Mouse (Mus musculus) cerebellum, adult 11 months (tissue): ENCODE measurements at regions not wholly inside any gene's neighbourhood (a gene's known extent, or its start where the extent isn't known, plus 50 kb on each side); places are given as distances from the start of the nearest gene placed in this dataset.
A peak's percentile ranks its signal among the peaks of the same experiment; 100 is the strongest.

ENCODE experiments used
- DNase-seq: peaks from one replicate; pipeline ENCODE4 v3.0.0; 2022

DNA sequence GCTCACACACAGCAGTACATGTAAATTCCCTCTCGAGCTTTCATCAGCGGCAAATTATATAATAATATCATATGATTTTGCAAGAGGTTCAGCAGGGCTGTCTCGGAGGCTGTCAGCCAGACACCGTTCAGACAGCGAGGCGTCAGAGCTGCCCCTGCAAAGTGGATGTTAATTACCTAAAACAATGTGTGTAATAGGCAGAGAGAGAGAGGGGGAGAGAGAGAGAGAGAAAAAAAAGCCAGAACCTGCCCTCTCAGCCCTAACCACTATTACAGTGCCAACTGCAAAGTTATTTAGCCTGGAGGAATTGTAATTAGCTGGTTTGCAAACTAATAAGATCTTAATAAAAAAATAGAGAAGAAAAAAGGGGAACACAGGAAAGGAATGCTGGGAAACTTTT lies 225.1 kb upstream of the Msx2 start:
- no peak for DNase-seq

DNA sequence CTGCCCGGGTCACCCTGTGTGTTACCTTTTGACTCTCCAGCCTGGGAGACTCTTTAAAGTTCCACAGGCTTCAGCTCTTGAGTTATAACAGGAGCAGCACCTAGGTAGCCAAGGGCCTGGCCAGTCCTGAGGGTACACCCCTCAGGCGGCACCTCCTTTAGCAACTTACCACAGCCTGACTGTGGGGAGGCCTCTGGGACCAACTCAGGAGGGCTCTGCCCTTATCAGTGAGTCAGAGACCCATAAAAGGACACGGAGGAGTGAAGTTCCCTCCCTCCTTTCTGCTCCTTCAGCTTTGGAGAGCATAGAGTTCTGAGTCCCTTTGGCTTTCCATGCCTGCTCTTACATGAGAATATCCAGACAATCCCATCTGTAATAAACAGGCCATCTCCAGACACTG lies 222.5 kb upstream of the Msx2 start:
- no peak for DNase-seq

DNA sequence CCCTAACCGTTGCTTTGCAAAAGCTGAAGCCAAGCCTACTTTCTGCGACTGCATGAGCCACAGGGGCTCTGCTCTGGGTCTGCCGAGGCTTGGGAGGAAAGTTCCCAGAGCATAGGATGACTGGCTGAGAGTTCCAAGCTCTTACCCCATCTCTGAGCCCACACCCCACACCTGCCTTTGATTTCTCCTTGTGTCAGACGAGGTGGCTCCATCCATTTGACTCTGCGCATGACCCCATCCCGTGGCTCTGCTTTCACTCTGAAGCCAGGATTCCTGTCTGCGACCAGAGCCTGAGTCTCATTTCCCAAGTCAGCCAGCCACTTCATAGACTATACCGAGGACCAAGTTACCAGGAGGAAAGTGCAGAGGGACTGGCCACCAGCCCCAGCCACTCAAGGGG lies 216.1 kb upstream of the Msx2 start:
- no peak for DNase-seq

DNA sequence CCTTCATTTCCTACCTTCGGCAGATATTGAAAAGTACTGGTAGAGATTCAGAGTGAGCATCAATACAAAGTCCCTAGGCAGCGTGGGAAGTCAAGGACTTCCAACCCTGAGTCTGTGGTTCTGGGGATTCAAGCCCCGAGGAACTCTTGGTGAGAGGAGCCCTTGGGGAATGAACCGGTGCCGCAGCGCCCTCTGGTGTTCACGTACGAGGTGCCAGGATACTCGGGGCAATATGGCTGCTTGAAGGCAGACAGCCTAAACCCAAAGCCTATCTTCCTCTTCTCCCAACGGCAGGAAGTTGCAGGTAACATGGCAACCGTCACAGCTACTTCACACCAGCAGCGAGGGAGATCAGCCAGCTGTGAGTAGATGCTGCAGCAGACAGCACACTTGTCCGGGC lies 215.6 kb upstream of the Msx2 start:
- DNase-seq, result peak; percentile 16

DNA sequence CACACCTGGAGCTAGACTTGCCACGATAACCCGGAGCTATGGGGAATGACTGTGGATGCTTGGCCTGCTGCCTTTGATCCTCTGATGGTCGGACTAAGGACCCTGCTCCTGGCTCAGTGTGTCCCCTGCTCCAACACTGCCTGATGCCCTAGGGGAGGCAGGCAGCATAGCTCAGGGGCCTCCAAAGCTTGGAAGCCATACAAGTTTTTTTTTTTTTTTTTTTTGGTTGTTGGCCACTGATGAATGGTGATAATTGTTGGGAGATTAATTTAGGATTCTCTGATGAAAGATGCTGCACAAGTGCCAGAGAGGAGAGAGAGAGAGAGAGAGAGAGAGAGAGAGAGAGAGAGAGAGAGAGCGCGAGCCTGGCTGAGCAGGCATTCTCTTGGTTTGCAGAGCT lies 211.6 kb upstream of the Msx2 start:
- DNase-seq, result no peak

DNA sequence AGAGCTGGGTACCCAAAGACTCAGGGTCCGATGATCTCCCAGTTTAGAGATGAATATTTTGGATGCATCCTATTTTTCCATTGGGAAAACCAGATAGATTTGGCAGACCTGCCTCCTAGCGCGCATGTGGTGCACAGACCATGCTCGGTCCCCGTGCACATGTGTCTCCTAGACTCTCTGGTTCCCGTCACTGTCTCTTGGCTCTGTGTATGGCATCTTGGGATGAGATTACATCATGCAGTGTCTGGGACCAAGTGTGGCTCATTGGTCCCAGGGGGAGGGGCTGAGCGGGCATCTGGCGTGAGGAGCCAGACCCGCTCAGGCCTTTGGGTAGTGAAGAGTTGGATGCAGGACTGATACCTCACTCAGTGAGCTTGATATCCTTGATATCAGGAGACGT lies 204.3 kb upstream of the Msx2 start:
- DNase-seq, result no peak

DNA sequence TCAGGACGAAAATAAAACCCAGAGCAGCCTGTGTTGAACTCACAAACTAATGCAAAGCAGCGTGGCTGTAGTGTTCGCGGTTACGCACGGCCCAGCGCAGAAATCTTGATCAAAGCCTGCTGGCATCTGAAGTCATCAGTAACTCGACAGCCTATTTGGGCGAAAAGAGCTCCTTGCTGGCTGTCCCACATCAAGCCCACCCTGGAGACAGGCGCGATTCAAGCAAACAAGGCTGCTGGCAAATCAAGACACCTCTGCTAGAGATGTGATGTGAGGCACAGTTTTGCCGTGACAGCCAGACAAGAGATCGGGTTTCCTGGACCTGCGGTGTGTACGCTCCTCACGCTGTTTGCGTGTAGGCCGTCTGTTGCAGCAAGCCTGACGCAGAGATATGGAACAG lies 197.5 kb upstream of the Msx2 start:
- DNase-seq, result no peak

DNA sequence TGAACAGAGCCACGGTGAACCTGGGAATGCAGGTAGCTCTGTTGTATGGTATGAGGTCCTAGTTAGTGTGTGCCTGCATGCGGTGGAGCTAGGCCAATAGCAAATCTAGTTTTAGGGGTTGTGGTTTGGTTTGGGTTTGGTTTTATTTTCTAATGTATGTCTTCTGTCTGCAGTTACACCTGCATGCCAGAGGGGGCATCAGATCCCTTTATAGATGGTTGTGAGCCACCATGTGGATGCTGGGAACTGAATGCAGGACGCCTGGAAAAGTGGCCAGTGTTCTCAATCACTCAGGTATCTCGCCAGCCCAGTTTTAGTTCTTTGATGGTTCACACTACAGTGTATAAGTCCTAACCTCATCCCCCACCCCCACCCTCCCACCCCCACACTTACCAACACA lies 194.6 kb upstream of the Msx2 start:
- DNase-seq, result no peak

DNA sequence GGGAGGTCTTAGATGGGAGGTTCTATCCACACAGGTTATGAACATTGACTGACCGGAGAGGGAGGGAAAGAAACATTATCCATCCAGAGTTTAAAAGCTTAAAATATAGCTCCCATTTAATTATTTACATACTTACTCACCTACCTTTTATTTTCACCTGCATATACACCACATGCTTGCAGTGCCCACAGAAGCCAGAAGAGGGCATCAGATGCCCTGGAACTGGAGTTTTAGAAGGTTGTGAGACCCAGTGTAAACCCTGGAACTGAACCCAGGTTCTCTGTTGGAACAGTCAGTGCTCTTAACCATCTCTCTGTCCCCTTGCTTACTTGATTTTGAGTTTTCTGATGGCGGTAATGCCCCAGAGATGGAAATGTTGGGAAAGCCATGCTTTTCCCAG lies 192.7 kb upstream of the Msx2 start:
- no peak for DNase-seq

DNA sequence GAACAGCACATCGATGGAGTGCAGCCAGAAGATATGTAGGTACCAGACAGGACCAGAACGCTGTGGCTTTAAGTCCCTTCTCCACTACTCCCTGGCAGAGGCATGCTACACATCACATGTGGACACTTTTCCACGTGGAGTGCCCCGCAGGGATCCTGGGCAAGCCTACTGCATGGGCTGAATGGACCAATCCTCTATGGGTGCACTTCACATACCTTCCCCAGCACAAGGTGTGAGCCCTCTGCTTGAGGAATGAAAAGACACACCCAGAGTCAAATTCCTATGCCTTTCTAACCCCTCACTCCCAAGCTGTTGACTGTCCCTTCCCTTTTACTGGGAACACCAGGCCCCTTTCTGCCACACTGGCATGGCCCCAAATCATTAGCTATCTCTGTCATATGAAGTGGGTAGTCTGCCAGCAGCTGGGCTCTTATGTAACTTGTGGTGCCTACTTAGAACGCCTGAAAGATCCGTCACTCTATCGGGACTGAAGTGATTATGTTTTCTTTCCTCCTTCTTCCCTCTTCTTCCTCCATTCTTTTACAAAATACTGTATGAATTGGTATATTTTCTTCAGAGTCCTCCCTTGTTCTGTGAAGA lies 191.9 kb upstream of the Msx2 start:
- DNase-seq, result no peak

DNA sequence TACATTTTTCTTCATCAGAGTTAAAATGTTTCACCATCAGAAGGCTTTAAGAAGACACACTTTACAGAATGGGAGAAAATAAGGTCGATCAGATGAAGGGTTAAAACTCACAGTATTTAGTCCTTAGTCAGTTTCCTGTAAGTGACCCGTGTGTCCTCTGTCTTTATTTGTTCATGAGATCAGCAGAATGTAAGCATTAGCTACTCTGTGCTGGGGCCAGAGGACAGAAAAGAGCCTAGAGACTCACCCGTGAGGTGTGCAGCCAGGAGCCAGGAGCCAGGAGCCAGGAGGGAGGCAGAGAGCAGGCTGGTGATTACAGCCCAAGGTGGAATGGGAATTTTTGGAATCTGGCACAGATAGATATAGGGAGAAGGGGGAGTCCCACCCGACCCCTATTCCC lies 180.0 kb upstream of the Msx2 start:
- DNase-seq, result no peak

DNA sequence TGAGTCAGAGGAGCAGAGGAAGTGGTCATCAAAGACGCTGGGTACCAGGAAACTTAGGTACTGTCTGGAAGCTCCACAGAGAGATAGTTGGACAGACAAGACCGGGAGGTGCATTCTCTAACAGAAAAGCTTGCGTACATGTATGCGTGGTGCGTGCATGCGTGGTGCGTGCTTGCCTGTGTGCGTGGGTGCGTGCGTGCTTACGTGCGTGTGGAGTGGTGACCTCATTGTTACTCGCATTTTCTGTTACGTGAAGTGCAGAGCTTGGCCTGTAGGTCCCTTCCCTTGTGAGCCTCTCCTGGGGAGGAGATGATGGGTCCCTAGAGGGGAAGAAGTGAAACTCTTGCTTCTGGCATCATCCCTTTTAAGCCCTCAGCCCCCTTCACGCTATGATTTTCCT lies 175.5 kb upstream of the Msx2 start:
- DNase-seq, result no peak

DNA sequence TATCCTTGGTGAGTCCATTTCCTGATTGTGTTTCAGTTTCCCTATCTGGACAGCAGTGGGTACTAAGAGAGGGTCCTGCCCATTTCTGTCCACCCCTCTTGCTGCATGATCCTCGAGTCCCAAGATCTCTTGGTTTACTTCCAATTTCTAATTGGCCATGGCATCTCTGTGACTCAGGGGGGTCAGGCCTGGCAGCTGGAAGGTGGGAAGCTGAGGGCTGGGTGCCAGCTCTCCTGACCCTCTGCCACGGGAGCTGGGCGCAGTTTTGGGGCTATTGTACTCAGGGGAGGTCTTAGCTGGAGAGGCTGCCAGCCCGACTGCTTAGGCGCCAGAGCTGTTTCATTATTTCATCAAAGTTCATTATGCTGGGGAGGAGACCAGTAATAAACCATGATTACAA lies 169.7 kb upstream of the Msx2 start:
- no peak for DNase-seq

DNA sequence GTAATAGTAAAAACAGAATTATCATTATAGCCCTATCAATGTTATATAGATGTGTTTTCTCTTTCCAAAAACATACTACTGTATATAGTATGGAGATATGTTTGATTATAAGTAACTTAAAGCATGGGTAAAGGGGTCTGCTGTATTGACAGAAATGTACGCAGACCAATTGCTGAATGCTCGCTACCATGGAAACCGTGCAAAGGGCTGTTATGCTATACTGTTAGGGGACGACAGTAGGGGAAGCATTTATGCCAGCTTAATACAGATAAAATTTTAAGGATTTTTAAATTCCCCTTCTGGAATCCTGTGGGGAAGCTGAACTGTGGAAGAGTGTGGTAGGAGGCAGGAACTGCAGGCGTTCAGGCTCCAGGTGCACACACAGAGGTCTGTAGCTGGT lies 166.7 kb upstream of the Msx2 start:
- no peak for DNase-seq

DNA sequence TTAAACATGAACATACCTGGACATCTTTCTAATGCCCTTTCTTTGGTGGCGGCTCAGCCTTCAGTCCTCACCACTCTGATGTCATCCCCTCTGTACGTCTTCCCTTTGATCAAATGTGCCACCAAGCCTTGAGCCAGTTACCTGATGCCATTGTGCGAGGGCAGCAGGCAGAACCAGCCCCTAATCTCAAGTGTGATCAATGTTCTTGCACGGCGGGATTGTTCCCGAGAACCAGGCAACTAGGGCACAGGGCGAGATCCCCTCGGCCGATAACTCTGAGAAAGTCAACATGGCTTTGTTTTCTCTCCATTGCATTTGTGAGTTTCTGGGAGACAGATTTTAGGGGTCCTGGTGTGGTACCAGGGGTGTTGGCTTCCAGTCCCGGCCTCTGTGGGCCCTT lies 166.2 kb upstream of the Msx2 start:
- DNase-seq, result no peak

DNA sequence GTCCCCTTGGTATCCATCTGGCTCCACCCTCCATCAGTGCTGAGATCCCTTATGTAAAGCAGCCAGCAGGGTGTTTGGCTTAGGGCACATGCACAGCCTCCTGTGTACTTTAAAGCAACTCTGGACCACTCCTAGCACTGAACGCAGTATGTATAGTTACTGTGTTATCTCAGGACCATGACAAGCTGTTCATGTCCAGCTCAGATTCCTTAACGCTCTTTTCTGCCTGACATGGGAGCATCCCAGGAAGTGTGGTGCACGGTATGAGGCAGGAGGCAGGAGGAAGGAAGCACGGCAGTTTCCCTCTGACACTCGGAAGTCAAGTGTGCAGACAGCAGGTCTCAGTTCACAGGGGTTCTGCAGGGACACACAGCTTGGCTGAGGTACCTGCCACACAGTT lies 163.1 kb upstream of the Msx2 start:
- DNase-seq, result no peak

DNA sequence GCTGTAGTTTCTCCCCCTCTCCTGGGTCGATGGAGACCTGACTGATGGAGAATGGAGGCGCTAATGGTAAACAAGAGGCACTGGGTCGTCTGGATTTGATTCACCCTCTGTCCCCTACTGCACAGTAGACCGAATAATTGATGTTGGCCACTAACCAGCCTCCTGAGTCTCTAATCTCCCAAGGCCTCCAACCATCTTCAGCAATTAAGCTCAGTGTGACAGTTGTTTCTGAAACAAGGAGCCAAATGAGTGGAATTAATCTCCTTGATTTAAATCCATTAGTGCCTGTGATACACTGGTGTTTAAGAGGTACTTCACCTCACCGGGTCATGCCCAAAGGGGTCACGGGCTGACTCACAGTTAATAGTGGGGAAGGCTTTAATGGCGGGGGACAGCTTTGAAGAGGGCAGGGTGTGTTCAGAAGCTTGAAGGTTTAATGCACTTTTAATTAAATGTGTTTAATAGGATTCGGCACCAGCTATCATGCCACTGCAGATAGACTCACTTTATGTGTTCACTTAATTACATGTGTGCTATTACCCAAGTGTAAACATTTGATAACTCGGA lies 161.8 kb upstream of the Msx2 start:
- no peak for DNase-seq

DNA sequence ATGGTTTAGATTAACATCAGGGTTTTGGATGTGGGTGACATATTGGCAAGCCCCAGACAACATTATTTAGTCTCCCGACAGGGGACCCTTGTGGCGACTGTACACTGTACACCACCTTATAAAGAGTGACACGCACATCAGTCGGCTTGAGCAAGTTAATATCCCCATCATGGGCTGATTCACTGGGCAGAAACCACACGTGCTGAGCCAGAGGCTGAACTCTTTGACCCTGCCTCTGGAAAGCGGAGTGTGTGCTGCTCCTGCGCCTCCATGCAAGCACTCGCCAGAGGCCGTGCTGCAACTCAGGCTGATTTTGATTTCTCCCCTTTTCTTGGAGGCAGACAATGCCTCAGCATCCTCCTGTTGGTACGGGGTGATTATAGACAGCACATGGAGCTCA lies 125.2 kb upstream of the Msx2 start:
- DNase-seq, result no peak

DNA sequence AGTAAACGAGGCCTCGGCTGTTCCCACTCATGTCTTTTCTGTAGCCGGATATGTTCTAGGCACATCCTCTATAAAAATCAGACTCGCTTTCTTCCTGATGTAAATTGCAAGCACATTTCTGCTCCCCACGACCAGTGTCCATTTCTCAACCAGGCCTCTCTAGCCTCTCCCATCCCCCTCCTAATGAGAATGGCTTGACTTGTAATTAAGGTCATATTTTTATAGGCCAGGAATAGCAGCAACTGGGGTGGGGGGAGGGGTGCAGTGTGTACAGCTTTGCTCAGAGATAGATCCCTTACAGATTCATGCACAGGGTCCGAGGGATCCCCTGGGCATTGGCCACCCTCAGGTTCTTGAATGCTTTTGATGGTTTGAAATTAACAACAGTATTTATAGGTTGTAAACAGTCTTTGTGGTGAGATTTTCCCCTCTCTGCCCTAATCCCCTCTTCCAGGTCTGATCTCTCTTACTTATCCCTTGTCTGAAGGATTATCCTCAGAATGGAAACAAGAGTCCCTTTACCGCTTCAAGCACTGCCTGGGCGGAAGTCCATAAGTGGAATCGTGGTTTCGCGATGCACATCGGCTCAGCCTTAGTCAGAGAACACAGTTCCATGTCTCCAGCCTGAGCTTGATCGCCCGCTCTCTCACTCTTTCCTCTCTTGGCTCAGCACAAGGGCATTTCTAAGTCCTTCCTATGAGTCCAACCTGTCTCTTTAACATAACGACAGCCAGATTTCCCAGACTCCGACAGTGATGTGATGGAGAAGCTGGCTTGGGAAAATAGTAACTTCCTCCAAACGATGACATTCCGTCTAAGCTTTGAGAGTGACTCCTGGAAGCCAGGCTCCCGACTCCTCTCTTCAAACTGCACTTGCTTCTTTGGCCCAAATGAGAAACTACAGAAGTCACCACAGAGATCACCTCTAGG lies 124.3 kb upstream of the Msx2 start:
- no peak for DNase-seq

DNA sequence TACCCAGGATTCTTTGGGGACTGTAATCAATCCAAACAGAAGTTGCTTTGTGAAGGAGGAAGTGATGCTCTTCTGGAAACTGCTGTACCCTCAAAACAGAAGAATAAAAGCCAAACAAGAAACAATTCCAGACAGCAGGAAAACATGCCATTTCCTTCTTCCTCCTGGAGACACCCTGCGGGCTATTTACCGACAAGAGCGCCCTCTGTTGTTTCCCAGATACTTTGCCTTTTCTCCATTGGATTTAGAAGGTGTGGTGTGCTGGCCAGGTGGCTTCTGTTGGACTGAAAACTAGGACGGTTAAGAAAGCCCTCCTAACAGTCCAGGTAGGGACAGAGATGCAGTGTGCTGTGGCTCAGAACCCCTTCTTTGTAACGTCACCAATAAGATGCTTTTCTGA lies 119.9 kb upstream of the Msx2 start:
- DNase-seq, result no peak

DNA sequence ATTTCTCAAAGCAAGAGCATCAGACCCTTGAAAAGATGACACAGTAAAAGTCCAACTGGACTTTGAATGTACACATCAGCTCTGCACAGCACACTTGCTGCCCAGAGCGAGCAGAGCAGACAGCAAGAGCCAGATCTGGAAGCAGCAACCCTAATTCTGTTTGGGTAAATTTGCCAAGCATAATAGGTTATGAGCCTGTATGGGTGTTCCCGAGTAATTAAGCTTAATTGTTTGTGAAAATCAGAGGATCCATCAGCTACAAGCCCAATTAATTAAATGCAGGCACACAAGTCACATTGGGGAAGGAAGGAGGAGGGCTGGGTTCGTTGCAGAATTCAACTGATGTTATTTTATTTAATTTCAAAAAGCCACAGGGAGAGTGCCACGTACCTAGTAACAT lies 113.9 kb upstream of the Msx2 start:
- DNase-seq, result no peak

DNA sequence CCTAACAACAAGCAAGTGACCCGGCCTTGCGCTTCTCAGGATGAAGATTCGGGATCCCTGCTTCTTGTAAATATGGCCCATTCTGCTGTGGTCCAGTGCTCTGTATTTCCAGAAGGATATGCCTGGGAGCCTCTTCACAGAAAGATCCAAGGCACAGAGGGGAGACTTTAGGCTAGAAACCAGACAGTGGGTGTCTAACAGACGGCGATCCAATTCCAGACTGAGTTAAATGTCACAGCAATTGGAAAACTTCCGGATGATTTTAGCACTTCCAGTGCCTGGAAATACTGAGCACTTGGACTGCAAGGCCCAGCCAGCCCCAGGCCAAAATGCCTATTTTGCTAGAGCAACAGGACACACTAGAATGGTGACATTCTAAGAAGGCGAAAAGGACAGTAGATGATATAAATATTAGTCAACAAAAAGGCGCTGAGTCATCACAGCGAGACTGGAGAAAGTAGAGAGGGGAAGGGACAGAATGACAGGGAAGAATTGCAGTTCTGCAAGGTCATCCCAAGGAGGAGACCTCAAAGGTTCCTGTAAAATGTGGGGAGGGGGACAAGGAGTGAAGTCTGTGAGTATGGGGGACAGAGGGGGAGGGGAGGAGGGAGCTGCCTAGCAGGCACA lies 111.7 kb upstream of the Msx2 start:
- DNase-seq, result no peak

DNA sequence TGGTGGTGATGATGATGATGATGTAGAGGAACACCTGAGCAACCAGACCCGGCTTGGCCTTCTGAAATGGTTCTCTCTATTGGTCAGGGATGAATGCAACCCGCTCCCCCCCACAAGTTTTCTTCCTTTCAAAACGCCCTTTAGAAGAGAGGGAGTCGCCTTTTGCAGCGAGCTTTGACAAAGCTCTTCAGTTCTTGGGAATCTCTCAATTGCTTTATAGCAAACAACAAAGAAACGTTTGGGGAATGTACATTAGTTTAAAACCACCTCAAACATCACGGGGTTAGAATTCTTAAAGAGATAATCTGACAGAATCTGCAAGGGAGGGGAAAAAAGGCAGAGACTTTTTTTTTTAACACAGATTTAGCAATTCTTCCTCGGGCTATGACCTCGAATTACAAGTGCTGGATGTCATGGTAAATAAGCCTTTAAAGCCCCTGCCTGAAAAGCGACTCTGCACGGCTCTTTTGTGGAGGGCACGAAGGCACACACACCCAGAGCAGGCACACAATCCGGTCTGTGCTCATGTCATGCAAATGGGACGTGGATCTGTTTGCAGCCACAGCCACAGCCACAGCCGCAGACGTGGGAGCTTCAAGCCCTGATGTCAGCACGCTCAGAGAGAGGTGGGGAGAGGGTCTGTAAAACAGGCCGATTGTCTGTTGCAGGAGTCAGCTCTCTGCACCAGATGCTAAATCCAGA lies 81.2 kb upstream of the Msx2 start:
- no peak for DNase-seq
